Mouse (Mus musculus) heart, postnatal 0 days (tissue): Measurements from ENCODE around the gene Timp2. TPM values are rescaled to one million over a fixed set of nuclear protein-coding genes. Genes with fewer than 3 reads are reported as not detected.
"Not testable (repeated sequence)": the region's sequence is repeated elsewhere in the genome, so short reads cannot be mapped to it uniquely, and the experiment has no call there.

Source experiments
- ATAC-seq: fragments of 200-750 bp; cut with Nextera tagmentation; 2 replicates; pipeline ENCODE4 v1.8.0; 2017; ENCODE audit warnings: low read depth, moderate number of reproducible peaks, moderate library complexity; ENCODE audit not compliant: insufficient read depth
- DNase-seq: peaks from one replicate; pipeline ENCODE4 v3.0.0-alpha.2; 2016; ENCODE audit warnings: low spot score
- H3K27ac ChIP-seq: fragments of 300-500 bp; sonication (generic); 2 replicates; pipeline ENCODE4 v1.5.1; 2014; ENCODE audit warnings: low read depth, mild to moderate bottlenecking
- H3K27me3 ChIP-seq: fragments of 300-500 bp; sonication (generic); 2 replicates; pipeline ENCODE4 v1.6.1; 2014; ENCODE audit warnings: low read length, mixed read lengths; ENCODE audit not compliant: control insufficient read depth, insufficient read depth
- H3K36me3 ChIP-seq: fragments of 300-500 bp; sonication (generic); replicated peaks from 2 replicates; pipeline ENCODE4 v1.6.1; 2014; ENCODE audit warnings: low read length, mixed read lengths; ENCODE audit not compliant: control insufficient read depth, insufficient read depth
- H3K4me1 ChIP-seq: fragments of 300-500 bp; sonication (generic); 2 replicates; pipeline ENCODE4 v1.6.1; 2014; ENCODE audit warnings: antibody characterized with exemption; ENCODE audit not compliant: control insufficient read depth, insufficient read depth
- H3K4me2 ChIP-seq: fragments of 300-500 bp; sonication (generic); 2 replicates; pipeline ENCODE4 v1.6.1; 2014; ENCODE audit warnings: low read depth, mild to moderate bottlenecking, low read length, moderate library complexity
- H3K4me3 ChIP-seq: fragments of 300-500 bp; sonication (generic); 2 replicates; pipeline ENCODE4 v1.5.1; 2014; ENCODE audit warnings: low read depth, low read length
- H3K9ac ChIP-seq: fragments of 300-500 bp; sonication (generic); replicated peaks from 2 replicates; pipeline ENCODE4 v1.6.1; 2014; ENCODE audit warnings: low read depth, low read length, mixed read lengths
- H3K9me3 ChIP-seq: fragments of 300-500 bp; sonication (generic); replicated peaks from 2 replicates; pipeline ENCODE4 v1.6.1; 2016; ENCODE audit warnings: low read length; ENCODE audit not compliant: control insufficient read depth
- CTCF ChIP-seq: IDR thresholded peaks from 2 replicates; pipeline ENCODE4 v1.5.1; 2016; ENCODE audit warnings: antibody characterized with exemption, control low read depth, low read depth
- EP300 ChIP-seq: IDR thresholded peaks from 2 replicates; pipeline ENCODE4 v1.6.1; 2016; ENCODE audit warnings: antibody characterized with exemption, low read depth
- WGBS: fragments of 180-500 bp; shearing (Covaris S2); extraction: QIAGEN DNeasy Blood & Tissue Kit; methylation state at CpG from one replicate; pipeline ENCODE4 v1.1.7; 2014; 5-methylcytosine and 5-hydroxymethylcytosine counted together
- polyA plus RNA-seq: library from polyadenylated mRNA; unstranded; fragments of >200 nt; fragmentation: Nextera tagmentation; extraction: Ambion mirVana; gene quantifications from 2 replicates; pipeline ENCODE4 v1.2.1, GENCODE M21; 2015
- total RNA-seq: library from RNA; depleted of rRNA; stranded (reverse); fragments of >200 nt; gene quantifications from 2 replicates; pipeline ENCODE4 v1.2.3, GENCODE M21; 2014; ENCODE audit warnings: low replicate concordance

Gene Timp2
- total and polyA plus RNA-seq, 2 experiments from 2014 or later: 65.5 to 78.5 TPM

- TF ChIP-seq EP300 (no peak), CTCF (peak; percentile 87)
- H3K9me3 ChIP-seq: no peaks in the 10 kb centered on the region
- 34% methylated on average over 11 of the region's 11 CpGs for WGBS
- no peaks in the 10 kb centered on the region for H3K36me3 ChIP-seq
- H3K27me3 ChIP-seq: no peaks in the 10 kb centered on the region
- H3K4me3 ChIP-seq: no peak overlapping the region
- no peak overlapping the region for H3K4me2 ChIP-seq
- DNase-seq: peak; percentile 85
- ATAC-seq: peak; percentile 82
- no peak overlapping the region for H3K9ac ChIP-seq
- no peak overlapping the region for H3K27ac ChIP-seq
- H3K4me1 ChIP-seq: 0 out of 2 replicates have a peak, but pooled peaks cover 8% of the 10 kb centered on the region
These were observed 23.9 kb upstream of the Timp2 start for GRCm38 (mm10) chr11:118379251-118380009.

- 81% methylated on average over 6 of the region's 6 CpGs for WGBS
- no peak overlapping the region for H3K4me3 ChIP-seq
- ATAC-seq: no peak
- H3K4me1 ChIP-seq: 0 out of 2 replicates have a peak, but pooled peaks cover 8% of the 10 kb centered on the region
- DNase-seq: no peak
- H3K4me2 ChIP-seq: no peak overlapping the region
- no peak overlapping the region for H3K9ac ChIP-seq
- H3K9me3 ChIP-seq: no peaks in the 10 kb centered on the region
- H3K27ac ChIP-seq: no peak overlapping the region
- TF ChIP-seq CTCF (no peak), EP300 (no peak)
- H3K27me3 ChIP-seq: no peaks in the 10 kb centered on the region
- H3K36me3 ChIP-seq: no peaks in the 10 kb centered on the region
These were observed 23.1 kb upstream of the Timp2 start for GRCm38 (mm10) chr11:118378656-118379055.

GRCm38 (mm10) chr11:118376323-118376722, 20.8 kb upstream of the Timp2 start:
- H3K9ac ChIP-seq, H3K4me2 ChIP-seq, H3K4me1 ChIP-seq, H3K9me3 ChIP-seq, H3K27me3 ChIP-seq, ATAC-seq, DNase-seq, H3K36me3 ChIP-seq, H3K4me3 ChIP-seq: not testable (repeated sequence)
- H3K27ac ChIP-seq: peak overlapping the region; percentile 46; the same call in 1 of the 2 replicates

- peak overlapping the region; percentile 46; the same call in 1 of the 2 replicates for H3K27ac ChIP-seq
- H3K9ac ChIP-seq: no peak overlapping the region
- TF ChIP-seq CTCF (no peak), EP300 (no peak)
- no peak overlapping the region for H3K4me2 ChIP-seq
- 0 out of 2 replicates have a peak, but pooled peaks cover 8% of the 10 kb centered on the region for H3K4me1 ChIP-seq
- WGBS: 49% methylated on average over 5 of the region's 5 CpGs
- DNase-seq (no peak), ATAC-seq (no peak)
- no peak overlapping the region for H3K4me3 ChIP-seq
- no peaks in the 10 kb centered on the region for H3K36me3 ChIP-seq
- H3K27me3 ChIP-seq: no peaks in the 10 kb centered on the region
- no peaks in the 10 kb centered on the region for H3K9me3 ChIP-seq
These were observed 20.3 kb upstream of the Timp2 start for GRCm38 (mm10) chr11:118375881-118376280.

GRCm38 (mm10) chr11:118375461-118375860, 19.9 kb upstream of the Timp2 start:
- 65% methylated on average over 8 of the region's 8 CpGs for WGBS
- Histone ChIP-seq H3K4me2 (no peak overlapping the region), H3K9me3 (no peaks in the 10 kb centered on the region), H3K27me3 (no peaks in the 10 kb centered on the region), H3K36me3 (no peaks in the 10 kb centered on the region), H3K27ac (peak overlapping the region; percentile 27; the same call in 1 of the 2 replicates), H3K4me3 (no peak overlapping the region), H3K4me1 (0 out of 2 replicates have a peak, but pooled peaks cover 8% of the 10 kb centered on the region), H3K9ac (no peak overlapping the region)
- TF ChIP-seq CTCF (no peak), EP300 (no peak)
- no peak for ATAC-seq
- DNase-seq: no peak

- ATAC-seq (no peak), DNase-seq (no peak)
- TF ChIP-seq EP300 (no peak), CTCF (peak; percentile 15; the same call in 1 of the 2 replicates)
- Histone ChIP-seq H3K9me3 (no peaks in the 10 kb centered on the region), H3K36me3 (no peaks in the 10 kb centered on the region), H3K4me3 (no peak overlapping the region), H3K4me2 (no peak overlapping the region), H3K9ac (no peak overlapping the region), H3K4me1 (0 out of 2 replicates have a peak, but pooled peaks cover 8% of the 10 kb centered on the region), H3K27me3 (no peaks in the 10 kb centered on the region), H3K27ac (peak overlapping the region; percentile 27; the same call in 1 of the 2 replicates)
These were observed 19.5 kb upstream of the Timp2 start for GRCm38 (mm10) chr11:118375006-118375405.
